Mouse (Mus musculus) right cerebral cortex, postnatal 14 days (tissue): ENCODE data around the gene Rerg.

Source experiments
- DNase-seq: peaks from one replicate; pipeline ENCODE4 v3.0.0; 2022

Gene Rerg

GRCm38 (mm10) chr6:137170226-137170625, at the start of gene Rerg:
Gene Rerg, minus strand, starts transcription at chr6:137170497.
- DNase-seq, result no peak

DNA sequence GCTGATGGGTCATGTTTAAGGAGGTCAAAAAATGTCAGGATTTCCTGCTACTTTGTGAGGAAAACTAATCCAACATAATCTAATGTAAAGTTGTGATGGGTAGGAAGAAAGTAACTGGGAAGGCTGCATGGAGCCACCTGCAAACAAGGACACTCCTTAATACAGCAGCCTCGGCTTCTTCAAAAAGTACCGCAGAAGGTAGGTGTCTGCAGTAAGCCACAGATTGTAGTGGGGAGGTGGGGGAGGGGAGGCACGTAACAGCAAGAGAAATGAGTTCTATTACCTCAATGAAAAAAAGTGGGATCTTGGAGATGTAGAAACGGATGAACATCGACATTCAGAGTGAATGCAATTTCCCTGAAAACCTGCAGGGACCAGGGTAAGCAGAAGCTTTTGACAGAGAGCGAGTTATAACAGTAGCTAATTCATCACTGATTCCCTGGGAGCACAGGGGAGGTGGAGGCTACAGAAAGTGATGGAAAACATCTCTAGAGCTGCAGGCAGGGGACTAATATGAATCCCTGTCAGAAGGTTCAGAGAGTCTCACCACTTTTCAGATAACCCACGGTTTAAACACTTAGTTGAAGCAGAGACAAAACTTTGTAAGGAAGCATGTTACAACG, 47.7 kb upstream of the Rerg start:
- DNase-seq, result no peak

DNA sequence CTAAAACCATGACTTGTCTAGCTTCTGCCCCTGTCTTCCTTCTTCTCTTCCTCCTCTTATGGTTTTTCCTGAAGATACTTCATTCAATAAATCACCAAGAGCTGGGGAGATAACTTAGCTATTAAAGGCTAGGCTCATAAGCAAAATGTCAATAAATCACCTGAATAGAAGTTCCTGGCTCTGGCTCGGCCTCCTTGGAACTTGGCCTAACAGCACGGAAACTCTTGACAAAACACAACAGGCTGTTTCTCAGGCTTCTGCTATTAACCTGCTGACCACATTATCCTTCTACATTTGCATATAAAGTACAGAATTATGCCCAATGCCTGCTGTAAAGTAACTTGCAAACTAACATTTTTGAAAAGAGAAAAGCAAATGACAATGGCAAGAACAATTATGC, 41.1 kb upstream of the Rerg start:
- DNase-seq, result no peak

GRCm38 (mm10) chr6:137210991-137211390, 40.7 kb upstream of the Rerg start:
- no peak for DNase-seq

GRCm38 (mm10) chr6:137209992-137210391, 39.7 kb upstream of the Rerg start:
- peak; percentile 50 for DNase-seq

DNA sequence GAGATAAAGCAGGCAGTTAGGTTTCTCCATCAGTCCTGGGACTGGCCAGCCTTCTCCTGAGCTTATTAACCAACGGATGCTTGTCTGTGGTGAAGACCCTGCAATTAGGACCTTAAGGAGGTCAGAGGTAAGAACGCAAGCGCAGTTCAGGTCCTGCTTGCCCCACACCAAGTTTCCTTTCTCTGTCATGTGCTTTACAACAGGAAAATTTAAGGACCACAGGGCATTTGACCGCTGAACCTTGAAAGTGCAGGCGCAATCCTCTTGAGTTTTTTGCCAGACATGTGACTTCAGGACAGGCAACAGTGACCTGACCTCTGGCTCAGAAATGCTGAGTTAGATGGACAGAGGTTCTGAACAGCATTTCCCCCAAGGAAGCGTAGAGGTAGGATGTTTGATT, 36.8 kb upstream of the Rerg start:
- DNase-seq, result no peak

GRCm38 (mm10) chr6:137205662-137206400, 35.5 kb upstream of the Rerg start:
- no peak for DNase-seq

DNA sequence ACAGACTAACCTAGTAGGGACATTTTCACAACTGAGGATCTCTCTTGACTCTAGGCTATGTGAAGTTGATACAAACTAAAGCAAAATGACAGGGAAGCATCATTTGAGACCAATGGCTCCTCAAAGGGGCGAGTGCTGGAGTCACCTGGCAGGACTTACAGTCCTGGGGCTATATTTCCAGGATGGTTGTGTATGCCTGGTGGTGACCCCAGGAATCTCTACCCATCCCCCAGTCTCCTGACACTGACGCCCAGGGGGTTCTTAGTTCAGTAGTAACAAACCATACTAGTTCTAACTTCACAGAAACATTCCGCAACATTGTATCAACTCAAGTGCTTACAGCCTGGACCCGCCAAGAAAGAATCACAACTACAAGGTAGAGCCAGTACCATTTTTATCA, 32.4 kb upstream of the Rerg start:
- DNase-seq, result no peak

DNA sequence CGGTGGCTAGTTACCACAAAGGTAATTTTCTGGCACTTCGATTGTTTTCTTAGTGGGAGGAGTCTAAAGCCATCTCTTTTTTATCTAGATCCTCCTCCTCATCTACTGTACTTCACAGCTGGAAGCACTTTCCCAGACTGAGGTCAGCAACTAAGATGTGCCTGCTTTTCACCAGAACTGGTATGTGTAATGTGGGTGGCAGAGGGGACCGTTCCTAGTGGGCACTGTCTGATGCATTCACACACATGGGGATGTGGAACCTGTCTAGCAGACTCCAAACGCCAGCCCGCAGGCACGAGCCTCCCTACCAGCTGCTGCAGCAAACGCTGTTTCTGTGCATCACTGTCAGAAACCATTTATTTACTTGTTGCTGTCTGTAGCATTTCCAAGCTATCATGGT, 31.3 kb upstream of the Rerg start:
- DNase-seq, result no peak

GRCm38 (mm10) chr6:137201166-137201565, 30.9 kb upstream of the Rerg start:
- DNase-seq, result no peak

GRCm38 (mm10) chr6:137192063-137192462, 21.8 kb upstream of the Rerg start:
- no peak for DNase-seq

DNA sequence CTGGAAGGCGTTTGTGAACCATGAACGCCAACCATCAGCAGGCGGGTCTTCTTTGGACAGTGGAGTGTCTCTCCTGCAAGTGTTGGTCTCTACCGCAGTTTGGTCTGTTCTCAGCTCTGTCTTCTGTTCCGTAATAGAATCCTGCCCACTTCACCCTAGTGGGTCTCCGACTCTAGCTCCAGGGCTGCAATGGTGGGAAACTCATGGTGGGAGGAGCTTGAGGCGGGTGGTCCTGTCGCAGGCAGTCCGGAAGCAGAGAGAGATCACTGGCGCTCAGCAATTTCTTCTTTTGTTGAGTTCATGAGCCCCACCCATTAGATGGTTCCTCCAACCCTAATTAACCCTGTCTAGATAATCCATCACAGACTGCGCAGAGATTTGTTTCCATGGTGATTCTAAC, 20.7 kb upstream of the Rerg start:
- no peak for DNase-seq

DNA sequence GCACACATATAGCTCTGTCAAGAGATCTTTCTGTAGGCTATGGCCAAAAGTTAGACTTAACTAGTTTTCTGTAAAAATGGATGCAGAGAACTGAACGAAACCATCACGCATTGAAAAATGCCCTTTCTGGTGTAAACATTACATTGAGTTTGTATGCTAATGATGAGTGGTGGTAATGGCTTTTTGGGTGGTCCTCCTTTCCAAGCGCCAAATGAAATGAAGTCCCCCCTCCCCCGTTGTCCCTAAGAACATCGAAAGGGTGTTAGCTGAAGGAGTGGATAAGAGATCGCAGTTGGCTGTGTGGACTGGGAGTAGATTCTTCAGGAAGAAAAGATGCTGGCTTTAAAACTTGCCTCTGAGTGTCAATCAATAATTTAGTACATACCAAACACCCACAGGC, 20.3 kb upstream of the Rerg start:
- DNase-seq, result no peak

DNA sequence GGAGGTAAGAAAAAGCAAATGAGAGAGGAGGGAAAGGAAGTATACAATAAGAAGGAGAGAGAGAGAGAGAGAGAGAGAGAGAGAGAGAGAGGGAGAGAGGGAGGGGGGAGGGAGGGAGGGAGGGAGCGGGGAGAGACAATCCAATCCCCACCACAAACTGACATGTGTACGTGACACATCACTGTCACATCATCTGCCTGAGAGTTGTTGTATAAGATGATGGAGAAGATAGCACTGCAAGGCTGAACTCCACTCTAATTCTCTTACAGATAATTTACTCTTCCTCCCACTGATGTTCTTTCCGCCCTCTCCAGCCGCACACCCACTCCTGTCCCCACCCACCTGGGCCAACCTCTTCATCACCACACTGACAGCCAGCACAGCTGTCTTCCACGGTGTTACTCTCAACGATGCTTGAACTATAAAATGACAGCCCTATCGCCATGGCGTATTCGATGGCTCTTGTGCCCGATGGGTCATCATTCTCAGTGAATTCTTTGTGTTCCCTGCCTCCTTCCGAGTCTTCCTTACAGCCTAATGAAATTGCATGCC, 18.2 kb upstream of the Rerg start:
- no peak for DNase-seq

DNA sequence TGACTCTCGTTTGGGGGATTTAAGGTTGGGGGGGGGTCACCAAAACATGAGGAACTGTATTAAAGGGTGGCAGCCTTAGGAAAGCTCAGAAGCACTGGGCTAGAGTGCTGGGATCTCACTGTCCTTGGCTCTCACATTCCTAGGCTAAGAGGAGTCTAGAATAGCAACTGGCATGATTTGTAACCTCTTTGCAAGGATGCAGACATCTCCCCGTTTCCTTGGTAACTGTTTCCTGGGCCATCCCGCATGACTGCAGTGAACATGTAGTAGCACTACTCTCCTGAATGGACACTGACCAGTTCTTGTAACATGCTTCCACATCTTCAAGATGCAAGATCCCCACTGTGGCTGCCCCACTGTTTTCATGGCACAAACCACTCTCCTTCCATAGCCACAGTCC, 17.1 kb upstream of the Rerg start:
- no peak for DNase-seq

- no peak for DNase-seq
Measured at GRCm38 (mm10) chr6:137180636-137181035, 10.3 kb upstream of the Rerg start.

GRCm38 (mm10) chr6:137180115-137180514, 9.8 kb upstream of the Rerg start:
- DNase-seq, result no peak

DNA sequence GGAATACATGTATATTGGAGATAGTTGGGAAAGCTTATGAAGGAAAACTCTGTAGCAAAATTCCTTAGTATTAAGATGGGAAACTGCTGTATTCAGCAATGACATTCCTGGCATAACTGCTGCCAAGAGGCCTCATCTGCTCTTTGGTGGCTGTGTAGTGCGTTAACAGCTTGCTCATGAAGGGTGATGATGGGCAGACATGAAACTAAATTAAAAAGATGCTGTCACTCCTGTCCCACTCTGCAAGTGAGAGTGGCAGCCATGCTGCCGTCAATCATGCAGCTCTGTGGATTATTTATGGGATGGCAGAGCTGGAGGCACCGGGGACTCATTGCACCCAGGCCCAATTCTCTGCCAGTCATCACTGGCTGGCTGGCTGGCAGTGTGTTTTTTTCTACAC, 8.7 kb upstream of the Rerg start:
- DNase-seq, result no peak

- DNase-seq, result no peak
Measured at GRCm38 (mm10) chr6:137170646-137171045, 349 bp upstream of the Rerg start.

GRCm38 (mm10) chr6:137169171-137169968, 927 bp downstream of the Rerg start:
- DNase-seq, result peak; percentile 96

- no peak for DNase-seq
Measured at GRCm38 (mm10) chr6:137166843-137167242, 3.5 kb downstream of the Rerg start.

DNA sequence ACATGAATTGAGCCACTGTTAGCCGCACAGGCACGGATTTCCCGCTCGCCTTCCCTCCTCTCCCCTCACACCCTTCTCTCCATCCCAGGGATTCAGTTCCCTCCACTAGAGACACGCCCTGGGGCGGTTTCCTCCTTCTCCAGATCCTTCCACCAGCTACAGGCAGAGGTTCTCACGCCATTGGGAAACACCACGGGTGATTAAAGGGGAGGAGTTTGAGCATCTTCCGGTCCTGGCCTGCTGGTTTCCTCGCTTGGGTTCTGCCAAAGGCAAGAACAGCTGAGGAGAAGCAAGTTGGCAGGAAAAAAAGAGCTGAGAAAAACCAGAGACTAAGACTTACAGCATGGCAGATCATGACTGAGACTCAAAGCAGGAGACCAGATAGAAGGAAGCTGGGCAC, 6.7 kb downstream of the Rerg start:
- DNase-seq, result no peak

- DNase-seq, result no peak
Measured at GRCm38 (mm10) chr6:137163061-137163460, 7.2 kb downstream of the Rerg start.

DNA sequence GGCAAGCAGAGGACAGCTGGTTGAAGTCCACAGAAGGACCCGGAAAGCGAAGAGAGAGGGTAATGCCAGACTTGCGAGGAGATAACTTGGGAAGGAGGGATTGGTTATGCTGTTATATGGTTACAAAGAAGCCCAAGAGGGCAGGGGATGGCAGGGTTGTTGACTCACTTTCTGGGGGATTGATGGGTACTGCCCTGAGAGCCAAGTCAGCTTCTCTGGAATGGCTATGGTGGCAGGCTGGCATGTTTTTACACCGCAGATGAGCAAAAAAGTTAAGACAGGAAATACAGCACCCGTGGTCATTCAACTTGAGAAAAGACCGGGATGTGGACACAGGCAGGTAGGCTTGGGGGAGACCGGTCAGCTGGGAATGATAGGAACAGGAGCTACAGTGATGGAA, 7.8 kb downstream of the Rerg start:
- no peak for DNase-seq
